Mouse (Mus musculus) cerebellum, adult 2 months (tissue): ENCODE data around the gene Olfr923. TPM values are rescaled to one million over a fixed set of nuclear protein-coding genes. Genes with fewer than 3 reads are reported as not detected.
"Not testable (repeated sequence)": the region's sequence is repeated elsewhere in the genome, so short reads cannot be mapped to it uniquely, and the experiment has no call there.

ENCODE experiments used
- DNase-seq, 2 experiments: peaks; one replicate each; pipeline ENCODE4 v3.0.0; 2021
- H3K27ac ChIP-seq: fragments of 200-500 bp; 2 replicates; pipeline ENCODE4 v1.5.1; 2012; ENCODE audit warnings: low read length, control low read depth, inconsistent platforms; ENCODE audit not compliant: insufficient read depth
- H3K27me3 ChIP-seq: fragments of 200-500 bp; 2 replicates; pipeline ENCODE4 v1.6.1; 2012; ENCODE audit warnings: inconsistent platforms, mild to moderate bottlenecking, low read length, moderate library complexity; ENCODE audit not compliant: control insufficient read depth, insufficient read depth
- H3K4me1 ChIP-seq: fragments of 200-500 bp; 2 replicates; pipeline ENCODE4 v1.6.1; 2011; ENCODE audit warnings: low read length; ENCODE audit not compliant: control insufficient read depth, insufficient read depth
- H3K4me3 ChIP-seq: fragments of 200-500 bp; replicated peaks from 2 replicates; pipeline ENCODE3; 2011; ENCODE audit warnings: mild to moderate bottlenecking, low read depth, low read length, control low read depth; ENCODE audit not compliant: insufficient read depth
- CTCF ChIP-seq: fragments of 200-500 bp; IDR thresholded peaks from 2 replicates; pipeline ENCODE4 v1.5.1; 2011; ENCODE audit warnings: low read depth, mild to moderate bottlenecking, control low read depth, low read length, moderate library complexity, borderline replicate concordance; ENCODE audit not compliant: insufficient read depth
- POLR2A ChIP-seq: fragments of 200-500 bp; IDR thresholded peaks from 2 replicates; pipeline ENCODE4 v1.6.1; 2011; ENCODE audit warnings: low read length, control low read depth, borderline replicate concordance; ENCODE audit not compliant: insufficient read depth
- WGBS: fragments of 180-500 bp; shearing (Covaris S2); methylation state at CpG from one replicate; pipeline ENCODE4 v1.1.7; 2018; 5-methylcytosine and 5-hydroxymethylcytosine counted together
- polyA plus RNA-seq: library from polyadenylated mRNA; depleted of rRNA; stranded (reverse); fragments of >200 nt; gene quantifications from 2 replicates; pipeline ENCODE4 v1.2.3, GENCODE M21; 2012; rRNA removed

Olfr923 gene
- polyA plus RNA-seq: 0.30 and 0.39 TPM in 2 replicates

GRCm38 (mm10) chr9:38826245-38826644 lies at the start of gene Olfr923:
Olfr923 (plus strand) TSS chr9:38826545.
- no peak for DNase-seq
- 76% methylated on average over 1 of the region's 1 CpGs for WGBS
- TF ChIP-seq POLR2A: no peak
- TF ChIP-seq CTCF: no peak
- Histone ChIP-seq H3K4me3 (no peak within 1 kb of the TSS), H3K4me1 (no peaks in the 10 kb centered on the region), H3K27me3 (no peaks in the 10 kb centered on the region), H3K27ac (no peak within 1 kb of the TSS)

- no peaks in the 10 kb centered on the region for H3K27me3 ChIP-seq
- WGBS: 88% methylated on average over 2 of the region's 2 CpGs
- H3K4me1 ChIP-seq: no peaks in the 10 kb centered on the region
- H3K4me3 ChIP-seq: no peak overlapping the region
- H3K27ac ChIP-seq: no peak overlapping the region
- no peak for TF ChIP-seq CTCF
- no peak for TF ChIP-seq POLR2A
- DNase-seq: no peak
Observed at GRCm38 (mm10) chr9:38792689-38793088, 33.7 kb upstream of the Olfr923 start.

GRCm38 (mm10) chr9:38805696-38806095 lies 20.6 kb upstream of the Olfr923 start:
- DNase-seq: no peak
- H3K27me3 ChIP-seq: no peaks in the 10 kb centered on the region
- no peaks in the 10 kb centered on the region for H3K4me1 ChIP-seq
- no peak overlapping the region for H3K27ac ChIP-seq
- no peak overlapping the region for H3K4me3 ChIP-seq
- no peak for TF ChIP-seq CTCF
- TF ChIP-seq POLR2A: no peak

GRCm38 (mm10) chr9:38814314-38814713 lies 12.0 kb upstream of the Olfr923 start, which contains the start of gene Olfr922:
Olfr922 (plus strand) TSS chr9:38814614.
- Histone ChIP-seq H3K27ac (no peak within 1 kb of the TSS), H3K4me1 (no peaks in the 10 kb centered on the region), H3K4me3 (no peak within 1 kb of the TSS), H3K27me3 (no peaks in the 10 kb centered on the region)
- TF ChIP-seq POLR2A (no peak), CTCF (no peak)
- WGBS: 60% methylated on average over 2 of the region's 2 CpGs
- no peak for DNase-seq

- H3K4me1 ChIP-seq: no peaks in the 10 kb centered on the region
- no peak overlapping the region for H3K4me3 ChIP-seq
- TF ChIP-seq POLR2A (no peak), CTCF (no peak)
- 70% methylated on average over 1 of the region's 1 CpGs for WGBS
- no peak overlapping the region for H3K27ac ChIP-seq
- no peaks in the 10 kb centered on the region for H3K27me3 ChIP-seq
- no peak for DNase-seq
Observed at GRCm38 (mm10) chr9:38815458-38815986, 10.8 kb upstream of the Olfr923 start.

GRCm38 (mm10) chr9:38833027-38833426 lies 6.7 kb downstream of the Olfr923 start:
- WGBS: 70% methylated on average over 2 of the region's 2 CpGs
- TF ChIP-seq POLR2A (no peak), CTCF (no peak)
- H3K27ac ChIP-seq: no peak overlapping the region
- H3K4me3 ChIP-seq: no peak overlapping the region
- H3K4me1 ChIP-seq: no peaks in the 10 kb centered on the region
- DNase-seq: no peak
- no peaks in the 10 kb centered on the region for H3K27me3 ChIP-seq

- H3K4me1 ChIP-seq: no peaks in the 10 kb centered on the region
- no peak within 1 kb of the TSS for H3K27ac ChIP-seq
- no peak for DNase-seq
- H3K4me3 ChIP-seq: no peak within 1 kb of the TSS
- WGBS: 78% methylated on average over 1 of the region's 1 CpGs
- TF ChIP-seq CTCF (no peak), POLR2A (no peak)
- no peaks in the 10 kb centered on the region for H3K27me3 ChIP-seq
Observed at GRCm38 (mm10) chr9:38844149-38844548, 17.8 kb downstream of the Olfr923 start, which contains the start of gene Olfr924. Olfr924 (plus strand) TSS chr9:38844449.

- no peak for TF ChIP-seq POLR2A
- no peak for TF ChIP-seq CTCF
- no peak within 1 kb of the TSS for H3K4me3 ChIP-seq
- H3K27me3 ChIP-seq: no peaks in the 10 kb centered on the region
- H3K4me1 ChIP-seq: no peaks in the 10 kb centered on the region
- no peak within 1 kb of the TSS for H3K27ac ChIP-seq
- DNase-seq: no peak
Observed at GRCm38 (mm10) chr9:38854760-38855159, 28.4 kb downstream of the Olfr923 start, which contains the start of gene Olfr26. Olfr26 (plus strand) TSS chr9:38855060.

GRCm38 (mm10) chr9:38874880-38875279 lies 48.5 kb downstream of the Olfr923 start:
- H3K4me3 ChIP-seq, DNase-seq, H3K27ac ChIP-seq, H3K27me3 ChIP-seq, H3K4me1 ChIP-seq: not testable (repeated sequence)
- 59% methylated on average over 2 of the region's 2 CpGs for WGBS
